Mouse (Mus musculus): Measurements from ENCODE around the gene Myod1. TPM values are rescaled to one million over a fixed set of nuclear protein-coding genes. Genes with fewer than 3 reads are reported as not detected.

Myod1 gene
- polyA plus RNA-seq (2012; rRNA removed; ENCODE audit: low replicate concordance): 0.06 TPM in 1 of 2 replicates, not detected in the other

DNA sequence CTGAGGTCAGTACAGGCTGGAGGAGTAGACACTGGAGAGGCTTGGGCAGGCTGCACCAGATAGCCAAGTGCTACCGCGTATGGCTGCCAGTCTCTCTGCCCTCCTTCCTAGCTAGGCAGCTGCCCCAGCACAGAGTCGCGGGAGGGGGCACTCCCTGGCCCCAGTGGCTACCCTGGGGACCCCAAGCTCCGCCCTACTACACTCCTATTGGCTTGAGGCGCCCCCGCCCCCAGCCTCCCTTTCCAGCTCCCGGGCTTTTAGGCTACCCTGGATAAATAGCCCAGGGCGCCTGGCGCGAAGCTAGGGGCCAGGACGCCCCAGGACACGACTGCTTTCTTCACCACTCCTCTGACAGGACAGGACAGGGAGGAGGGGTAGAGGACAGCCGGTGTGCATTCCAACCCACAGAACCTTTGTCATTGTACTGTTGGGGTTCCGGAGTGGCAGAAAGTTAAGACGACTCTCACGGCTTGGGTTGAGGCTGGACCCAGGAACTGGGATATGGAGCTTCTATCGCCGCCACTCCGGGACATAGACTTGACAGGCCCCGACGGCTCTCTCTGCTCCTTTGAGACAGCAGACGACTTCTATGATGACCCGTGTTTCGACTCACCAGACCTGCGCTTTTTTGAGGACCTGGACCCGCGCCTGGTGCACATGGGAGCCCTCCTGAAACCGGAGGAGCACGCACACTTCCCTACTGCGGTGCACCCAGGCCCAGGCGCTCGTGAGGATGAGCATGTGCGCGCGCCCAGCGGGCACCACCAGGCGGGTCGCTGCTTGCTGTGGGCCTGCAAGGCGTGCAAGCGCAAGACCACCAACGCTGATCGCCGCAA, at the start of gene Myod1:
Myod1 (plus strand) TSS at position 303 of the 836 bp plus-strand sequence.

DNA sequence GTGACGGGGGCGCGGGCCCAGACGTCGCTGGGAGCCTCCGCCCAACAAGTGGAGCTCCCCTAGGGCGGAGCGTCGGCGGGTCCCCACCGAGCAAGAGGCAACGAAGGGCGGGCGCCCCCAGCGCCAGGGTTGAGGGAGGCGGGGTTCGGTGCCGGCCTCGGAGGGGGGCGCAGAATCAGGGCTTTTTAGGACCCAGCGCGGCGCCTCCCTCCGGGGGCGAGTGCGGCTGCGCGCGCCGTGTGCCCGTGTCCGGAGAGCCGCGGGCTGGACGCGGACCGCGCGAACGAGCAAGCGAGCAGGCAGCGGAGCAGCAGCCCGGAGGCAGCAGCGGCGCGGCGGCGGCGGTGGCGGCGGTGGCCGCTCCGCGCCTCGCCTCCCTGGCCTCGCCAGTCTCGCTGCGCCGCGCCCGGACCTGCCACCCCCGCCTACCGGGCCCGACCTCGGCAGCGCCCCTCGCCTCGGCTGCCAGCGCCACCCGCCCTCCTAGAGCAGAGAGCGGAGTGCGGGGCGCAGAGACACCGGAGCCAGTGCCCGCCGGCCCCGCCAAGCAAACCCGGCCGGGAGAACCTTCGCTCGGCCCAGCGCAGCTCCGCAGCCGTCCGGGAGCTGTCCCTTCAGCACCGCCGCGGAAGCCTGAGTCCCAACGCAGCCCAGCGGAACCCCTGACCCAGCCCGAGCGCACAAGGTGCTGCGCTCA, 20.1 kb downstream of the Myod1 start, which contains the start of gene Kcnc1:
Kcnc1 (plus strand) TSS at position 267 of the 697 bp plus-strand sequence.

Other genes starting within 250 kb of the Myod1 start
- gene Abcc8, start 196.4 kb upstream of the Myod1 start, polyA plus RNA-seq (2012; rRNA removed; ENCODE audit: low replicate concordance): 0.27 and 1.5 TPM in 2 replicates
- not detected in 2 replicates for gene Ush1c, start 138.0 kb upstream of the Myod1 start, polyA plus RNA-seq (2012; rRNA removed; ENCODE audit: low replicate concordance)
- gene Otog, start 135.5 kb upstream of the Myod1 start, polyA plus RNA-seq (2012; rRNA removed; ENCODE audit: low replicate concordance): not detected in 2 replicates
- gene Kcnc1, start 20.0 kb downstream of the Myod1 start, polyA plus RNA-seq (2012; rRNA removed; ENCODE audit: low replicate concordance): 0.04 and 0.33 TPM in 2 replicates

All from subcutaneous adipose tissue, adult 2 months (tissue).